Mouse (Mus musculus): ENCODE results near the gene Trf.

GRCm38 (mm10) chr9:103234565-103235165 lies 4.4 kb upstream of the Trf start:
- TF ChIP-seq EP300 (IDR thresholded peaks at IDR 0.05; ENCODE audit: insufficient read depth, low read depth, low read length) (no peak), POLR2A (IDR thresholded peaks at IDR 0.05; ENCODE audit: insufficient read depth, low read length) (no peak), CTCF (IDR thresholded peaks at IDR 0.05; ENCODE audit: low read depth, low read length) (no peak)

Data from ES-Bruce4 (cell line).